Mouse (Mus musculus) midbrain, embryonic 14.5 days (tissue): Measurements from ENCODE around the gene Bcl2l11. TPM values are rescaled to one million over a fixed set of nuclear protein-coding genes. Genes with fewer than 3 reads are reported as not detected.

Source experiments
- ATAC-seq: fragments of 200-750 bp; cut with Nextera tagmentation; 2 replicates; pipeline ENCODE4 v1.8.0; 2017; ENCODE audit warnings: moderate number of reproducible peaks, moderate library complexity; ENCODE audit not compliant: low FRiP score, low TSS enrichment
- DNase-seq: peaks from one replicate; pipeline ENCODE4 v3.0.0-alpha.2; 2015
- H3K27ac ChIP-seq: fragments of 300-500 bp; sonication (generic); replicated peaks from 2 replicates; pipeline ENCODE4 v1.5.1; 2014; ENCODE audit warnings: mild to moderate bottlenecking, low read depth, low read length, moderate library complexity
- H3K27me3 ChIP-seq: fragments of 300-500 bp; sonication (generic); 2 replicates; pipeline ENCODE4 v1.6.1; 2014; ENCODE audit warnings: low read length, control low read depth, mixed read lengths; ENCODE audit not compliant: control insufficient read depth, insufficient read depth
- H3K36me3 ChIP-seq: fragments of 300-500 bp; sonication (generic); 2 replicates; pipeline ENCODE4 v1.6.1; 2014; ENCODE audit warnings: low read length, control low read depth; ENCODE audit not compliant: control insufficient read depth, insufficient read depth
- H3K4me1 ChIP-seq: fragments of 300-500 bp; sonication (generic); 2 replicates; pipeline ENCODE4 v1.6.1; 2014; ENCODE audit warnings: mild to moderate bottlenecking, antibody characterized with exemption, low read length, control low read depth; ENCODE audit not compliant: control insufficient read depth, insufficient read depth
- H3K4me2 ChIP-seq: fragments of 300-500 bp; sonication (generic); 2 replicates; pipeline ENCODE4 v1.6.1; 2014; ENCODE audit warnings: mild to moderate bottlenecking, low read length, moderate library complexity
- H3K4me3 ChIP-seq: fragments of 300-500 bp; sonication (generic); replicated peaks from 2 replicates; pipeline ENCODE4 v1.5.1; 2014; ENCODE audit warnings: low read depth, low read length
- H3K9ac ChIP-seq: fragments of 300-500 bp; sonication (generic); replicated peaks from 2 replicates; pipeline ENCODE4 v1.6.1; 2014; ENCODE audit warnings: mild to moderate bottlenecking, low read length, moderate library complexity
- H3K9me3 ChIP-seq: fragments of 300-500 bp; sonication (generic); 2 replicates; pipeline ENCODE4 v1.6.1; 2016; ENCODE audit warnings: low read length, control low read depth, mixed read lengths; ENCODE audit not compliant: control insufficient read depth
- WGBS: fragments of 180-500 bp; shearing (Covaris S2); extraction: QIAGEN DNeasy Blood & Tissue Kit; methylation state at CpG from one replicate; pipeline ENCODE4 v1.1.7; 2014; 5-methylcytosine and 5-hydroxymethylcytosine counted together
- polyA plus RNA-seq: library from polyadenylated mRNA; unstranded; fragments of >200 nt; fragmentation: Nextera tagmentation; extraction: Ambion mirVana; gene quantifications from 2 replicates; pipeline ENCODE4 v1.2.1, GENCODE M21; 2014

Gene Bcl2l11
- polyA plus RNA-seq, 1 experiment from 2014 or later = 13.3 TPM

- H3K4me2 ChIP-seq = no peak overlapping the region
- WGBS = 91% methylated on average over 5 of the region's 5 CpGs
Observed at GRCm38 (mm10) chr2:128169486-128169885, 43.6 kb downstream of the Bcl2l11 start.

GRCm38 (mm10) chr2:128169972-128170371 lies 44.1 kb downstream of the Bcl2l11 start:
- Histone ChIP-seq H3K9ac (no peak overlapping the region), H3K27me3 (no peaks in the 10 kb centered on the region), H3K4me1 (no peaks in the 10 kb centered on the region), H3K4me3 (no peak overlapping the region), H3K36me3 (no peaks in the 10 kb centered on the region), H3K4me2 (no peak overlapping the region), H3K9me3 (no peaks in the 10 kb centered on the region), H3K27ac (no peak overlapping the region)
- WGBS = 85% methylated on average over 11 of the region's 11 CpGs
- DNase-seq (peak; percentile 18), ATAC-seq (no peak)

More at GRCm38 (mm10) chr2:128169486-128169885, 43.6 kb downstream of the Bcl2l11 start:
- DNase-seq (no peak), ATAC-seq (no peak)
- H3K9me3 ChIP-seq = no peaks in the 10 kb centered on the region
- H3K27me3 ChIP-seq = no peaks in the 10 kb centered on the region
- no peak overlapping the region for H3K27ac ChIP-seq
- H3K36me3 ChIP-seq = no peaks in the 10 kb centered on the region
- H3K4me3 ChIP-seq = no peak overlapping the region
- H3K9ac ChIP-seq = no peak overlapping the region
- H3K4me1 ChIP-seq = no peaks in the 10 kb centered on the region

- ATAC-seq (no peak), DNase-seq (no peak)
- Histone ChIP-seq H3K4me2 (no peak overlapping the region), H3K9ac (no peak overlapping the region), H3K27me3 (no peaks in the 10 kb centered on the region), H3K27ac (no peak overlapping the region), H3K36me3 (no peaks in the 10 kb centered on the region), H3K4me3 (no peak overlapping the region), H3K4me1 (no peaks in the 10 kb centered on the region), H3K9me3 (no peaks in the 10 kb centered on the region)
- WGBS = 90% methylated on average over 3 of the region's 3 CpGs
Observed at GRCm38 (mm10) chr2:128170614-128171013, 44.8 kb downstream of the Bcl2l11 start.

- no peak for ATAC-seq
- WGBS = 95% methylated on average over 5 of the region's 5 CpGs
- Histone ChIP-seq H3K4me2 (no peak overlapping the region), H3K36me3 (no peaks in the 10 kb centered on the region), H3K4me3 (no peak overlapping the region), H3K9me3 (no peaks in the 10 kb centered on the region), H3K27me3 (no peaks in the 10 kb centered on the region), H3K27ac (no peak overlapping the region), H3K4me1 (peaks cover 9% of the 10 kb centered on the region; the same call in 1 of the 2 replicates), H3K9ac (no peak overlapping the region)
- DNase-seq = no peak
Observed at GRCm38 (mm10) chr2:128172266-128172665, 46.4 kb downstream of the Bcl2l11 start.

GRCm38 (mm10) chr2:128174176-128174575 lies 48.3 kb downstream of the Bcl2l11 start:
- H3K36me3 ChIP-seq = no peaks in the 10 kb centered on the region
- DNase-seq (no peak), ATAC-seq (no peak)
- no peak overlapping the region for H3K27ac ChIP-seq
- H3K9me3 ChIP-seq = no peaks in the 10 kb centered on the region
- H3K9ac ChIP-seq = no peak overlapping the region
- no peak overlapping the region for H3K4me2 ChIP-seq
- H3K4me1 ChIP-seq = peaks cover 10% of the 10 kb centered on the region; the same call in 1 of the 2 replicates
- H3K27me3 ChIP-seq = no peaks in the 10 kb centered on the region
- WGBS = 73% methylated on average over 5 of the region's 5 CpGs
- no peak overlapping the region for H3K4me3 ChIP-seq

GRCm38 (mm10) chr2:128174604-128175342 lies 48.9 kb downstream of the Bcl2l11 start:
- DNase-seq = no peak
- peaks cover 10% of the 10 kb centered on the region; the same call in 1 of the 2 replicates for H3K4me1 ChIP-seq
- ATAC-seq = no peak
- 75% methylated on average over 9 of the region's 9 CpGs for WGBS
- H3K9me3 ChIP-seq = no peaks in the 10 kb centered on the region
- no peak overlapping the region for H3K9ac ChIP-seq
- H3K36me3 ChIP-seq = no peaks in the 10 kb centered on the region
- no peak overlapping the region for H3K4me3 ChIP-seq
- H3K27ac ChIP-seq = no peak overlapping the region
- H3K27me3 ChIP-seq = no peaks in the 10 kb centered on the region
- no peak overlapping the region for H3K4me2 ChIP-seq

GRCm38 (mm10) chr2:128175625-128176024 lies 49.8 kb downstream of the Bcl2l11 start:
- ATAC-seq (no peak), DNase-seq (no peak)
- H3K4me2 ChIP-seq = no peak overlapping the region
- no peak overlapping the region for H3K9ac ChIP-seq
- H3K4me1 ChIP-seq = peaks cover 10% of the 10 kb centered on the region; the same call in 1 of the 2 replicates
- no peak overlapping the region for H3K4me3 ChIP-seq
- no peaks in the 10 kb centered on the region for H3K9me3 ChIP-seq
- no peaks in the 10 kb centered on the region for H3K27me3 ChIP-seq
- no peaks in the 10 kb centered on the region for H3K36me3 ChIP-seq
- no peak overlapping the region for H3K27ac ChIP-seq
- 96% methylated on average over 6 of the region's 6 CpGs for WGBS

GRCm38 (mm10) chr2:128176391-128177044 lies 50.7 kb downstream of the Bcl2l11 start:
- no peaks in the 10 kb centered on the region for H3K36me3 ChIP-seq
- H3K27ac ChIP-seq = no peak overlapping the region; the same call in 1 of the 2 replicates
- WGBS = 41% methylated on average over 12 of the region's 12 CpGs
- H3K4me1 ChIP-seq = peaks cover 10% of the 10 kb centered on the region; the same call in 1 of the 2 replicates
- DNase-seq = peak; percentile 54
- H3K9ac ChIP-seq = no peak overlapping the region
- no peak overlapping the region for H3K4me3 ChIP-seq
- no peak overlapping the region for H3K4me2 ChIP-seq
- no peaks in the 10 kb centered on the region for H3K27me3 ChIP-seq
- H3K9me3 ChIP-seq = no peaks in the 10 kb centered on the region
- ATAC-seq = no peak
